Mouse (Mus musculus) kidney, postnatal 25 days (tissue): ENCODE measurements around the gene Rnf5.

Source experiments
- DNase-seq, 2 experiments: peaks; one replicate each; pipeline ENCODE4 v3.0.0; 2021; ENCODE audit warnings: mixed read lengths in 2 of 2

Rnf5 gene

GRCm38 (mm10) chr17:34604511-34605237 lies 1.2 kb upstream of the Rnf5 start:
- DNase-seq, result peak; percentile 69 to 92

GRCm38 (mm10) chr17:34604061-34604508 lies 595 bp upstream of the Rnf5 start, which contains the start of gene Agpat1:
TSS of gene Agpat1 (plus strand) at chr17:34604262.
- DNase-seq, result peak; percentile 99 to 100

GRCm38 (mm10) chr17:34601796-34602195 lies 1.7 kb downstream of the Rnf5 start:
- DNase-seq, result peak in 1 of 2 experiments; percentile 33

- DNase-seq, result peak in 1 of 2 experiments; percentile 34
Observed at GRCm38 (mm10) chr17:34599891-34600290, 3.6 kb downstream of the Rnf5 start.

DNA sequence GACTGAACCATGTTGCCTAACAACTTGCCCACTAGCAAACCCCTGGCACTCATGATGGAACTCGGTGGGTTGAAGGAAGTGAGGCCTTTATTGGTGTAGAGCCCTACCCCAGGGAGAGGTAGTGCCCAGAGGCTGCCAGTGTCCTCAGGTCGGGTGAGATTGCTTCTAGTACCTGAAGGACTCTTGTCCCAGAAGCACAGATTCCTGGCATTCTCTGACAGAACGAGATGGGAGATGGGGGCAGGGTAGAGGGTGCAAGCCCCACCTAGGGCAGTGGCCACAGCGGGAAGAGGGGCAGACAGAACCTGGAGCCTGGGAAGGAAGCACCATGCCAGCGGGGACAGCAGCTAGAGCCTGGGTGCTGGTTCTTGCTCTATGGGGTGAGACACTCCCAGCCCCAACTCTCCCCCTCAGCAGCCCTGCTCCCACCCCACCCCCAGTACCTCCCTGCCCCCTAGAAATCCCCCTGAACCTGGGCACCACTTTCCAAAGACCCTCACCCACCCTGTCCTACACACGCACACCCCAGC lies 5.9 kb downstream of the Rnf5 start, which contains the start of gene Ager:
Gene Ager, plus strand, starts transcription at position 297 of the 530 bp plus-strand sequence.
- DNase-seq, result peak in 1 of 2 experiments; percentile 36

- no peak for DNase-seq
Observed at GRCm38 (mm10) chr17:34596098-34596497, 7.4 kb downstream of the Rnf5 start.

DNA sequence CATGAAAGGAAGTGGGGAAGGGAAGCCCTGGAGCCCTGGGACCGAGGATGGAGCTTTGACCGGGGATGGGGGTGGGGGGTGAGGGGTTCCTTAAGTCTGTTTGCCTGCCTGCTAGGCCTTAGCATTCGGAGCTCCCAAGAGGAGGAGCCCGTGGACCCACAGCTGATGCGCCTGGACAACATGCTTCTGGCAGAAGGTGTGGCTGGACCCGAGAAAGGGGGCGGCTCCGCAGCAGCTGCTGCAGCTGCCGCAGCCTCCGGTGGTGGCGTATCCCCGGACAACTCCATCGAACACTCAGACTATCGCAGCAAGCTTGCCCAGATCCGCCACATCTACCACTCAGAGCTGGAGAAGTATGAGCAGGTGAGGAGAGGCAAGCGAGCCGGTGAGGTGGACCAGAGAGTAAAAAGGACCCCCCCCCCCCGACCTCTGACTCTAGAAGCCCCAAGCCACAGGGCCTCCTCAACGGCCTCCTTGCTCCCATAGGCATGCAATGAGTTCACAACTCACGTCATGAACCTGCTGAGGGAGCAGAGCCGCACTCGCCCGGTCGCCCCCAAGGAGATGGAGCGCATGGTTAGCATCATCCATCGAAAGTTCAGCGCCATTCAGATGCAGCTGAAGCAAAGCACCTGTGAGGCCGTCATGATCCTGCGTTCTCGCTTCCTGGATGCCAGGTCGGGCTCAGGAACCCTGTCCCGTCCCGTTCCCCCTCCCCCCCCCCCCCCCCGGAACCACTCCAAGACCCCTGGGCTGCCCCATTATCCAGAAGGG lies 9.6 kb downstream of the Rnf5 start:
- DNase-seq, result peak in 1 of 2 experiments; percentile 54

- peak; percentile 58 to 67 for DNase-seq
Observed at GRCm38 (mm10) chr17:34592581-34593549, 10.6 kb downstream of the Rnf5 start.

GRCm38 (mm10) chr17:34591994-34592375 lies 11.5 kb downstream of the Rnf5 start:
- DNase-seq, result peak; percentile 96 to 97

DNA sequence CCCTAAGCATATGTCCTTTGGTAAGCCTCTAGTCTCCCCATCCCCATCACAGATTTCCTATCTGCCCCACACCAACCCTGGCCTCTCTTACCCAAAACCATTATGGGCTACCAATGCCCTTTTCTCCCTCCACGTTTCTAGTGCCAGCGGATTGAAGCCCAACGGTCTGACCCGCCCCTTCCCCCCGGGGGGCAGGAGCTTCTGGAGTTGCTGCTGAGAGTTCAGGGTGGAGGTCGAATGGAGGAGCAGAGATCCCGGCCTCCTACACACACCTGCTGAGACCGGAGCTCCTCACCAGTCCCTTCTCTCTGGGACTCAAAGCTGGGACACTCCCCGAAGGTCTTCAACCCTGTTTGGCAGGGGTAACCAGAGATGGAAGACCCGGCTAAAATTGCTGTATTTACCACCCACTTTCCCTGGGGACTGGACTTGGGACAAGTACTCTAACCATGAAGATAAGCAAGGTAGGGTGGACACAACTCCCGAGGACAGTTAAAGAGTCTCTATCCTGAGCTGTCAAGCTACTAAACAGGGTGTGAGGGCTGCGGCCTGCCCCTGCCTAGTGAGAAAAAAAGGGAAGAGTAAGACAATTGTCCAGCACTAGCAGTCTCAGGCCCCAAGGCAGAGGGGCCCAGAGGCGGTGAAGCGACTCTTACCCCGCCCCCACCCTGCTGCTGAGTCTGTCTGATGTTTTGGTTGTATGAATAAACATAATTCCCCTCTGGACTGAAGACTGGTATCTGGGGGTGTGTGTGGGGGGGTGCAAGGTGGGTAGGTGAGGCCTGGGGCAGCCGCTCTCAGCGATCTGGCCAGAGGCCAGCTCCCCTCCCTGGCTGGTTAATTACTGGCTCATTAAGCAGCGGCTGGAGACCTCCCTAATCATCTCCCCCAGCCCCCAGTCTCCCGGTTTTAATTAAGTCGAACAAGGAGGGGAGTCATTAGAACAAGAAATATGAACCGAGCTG lies 12.2 kb downstream of the Rnf5 start, which contains the start of gene Pbx2:
Gene Pbx2, plus strand, starts transcription at position 238 of the 965 bp plus-strand sequence.
- peak in 1 of 2 experiments; percentile 75 for DNase-seq

DNA sequence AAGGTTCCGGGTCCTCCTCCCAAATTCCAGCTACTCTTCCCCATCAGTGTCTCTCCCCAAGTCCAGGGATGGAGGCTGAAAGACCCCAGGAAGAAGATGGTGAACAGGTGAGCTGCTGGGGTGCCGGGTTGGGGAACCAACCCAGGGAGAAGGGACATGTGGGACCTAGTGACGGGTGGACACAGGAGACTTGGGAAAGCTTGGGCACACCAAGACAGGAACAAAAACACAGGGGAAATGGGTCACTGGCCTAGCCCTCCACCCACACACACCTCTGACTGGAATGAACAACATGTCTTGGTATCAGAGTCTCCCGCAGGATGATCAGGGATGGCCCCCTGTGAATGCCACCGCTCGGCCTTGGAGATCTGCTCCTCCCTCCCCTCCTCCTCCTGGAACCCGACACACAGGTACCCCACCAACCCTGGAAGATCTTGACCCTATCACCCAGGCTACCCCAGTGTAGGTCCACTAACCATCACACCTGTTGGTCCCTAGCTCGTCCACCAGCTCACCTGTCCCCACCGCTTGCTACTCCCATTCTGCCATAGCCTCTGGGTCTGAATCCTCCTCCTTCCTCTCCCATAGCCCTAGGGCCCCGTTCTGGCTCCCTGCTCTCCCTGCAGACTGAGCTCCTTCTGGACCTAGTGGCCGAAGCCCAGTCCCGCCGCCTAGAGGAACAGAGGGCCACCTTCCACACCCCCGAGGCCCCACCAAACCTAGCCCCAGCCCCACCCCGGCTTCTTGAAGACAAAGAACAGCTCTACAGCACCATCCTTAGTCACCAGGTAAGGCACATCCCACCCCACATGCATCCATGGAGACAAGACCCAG lies 13.1 kb downstream of the Rnf5 start:
- DNase-seq, result peak in 1 of 2 experiments; percentile 52

GRCm38 (mm10) chr17:34589681-34590101 lies 13.8 kb downstream of the Rnf5 start, which contains the start of gene Gpsm3:
TSS of gene Gpsm3 (plus strand) at chr17:34589806.
- DNase-seq, result peak; percentile 63 to 82

DNA sequence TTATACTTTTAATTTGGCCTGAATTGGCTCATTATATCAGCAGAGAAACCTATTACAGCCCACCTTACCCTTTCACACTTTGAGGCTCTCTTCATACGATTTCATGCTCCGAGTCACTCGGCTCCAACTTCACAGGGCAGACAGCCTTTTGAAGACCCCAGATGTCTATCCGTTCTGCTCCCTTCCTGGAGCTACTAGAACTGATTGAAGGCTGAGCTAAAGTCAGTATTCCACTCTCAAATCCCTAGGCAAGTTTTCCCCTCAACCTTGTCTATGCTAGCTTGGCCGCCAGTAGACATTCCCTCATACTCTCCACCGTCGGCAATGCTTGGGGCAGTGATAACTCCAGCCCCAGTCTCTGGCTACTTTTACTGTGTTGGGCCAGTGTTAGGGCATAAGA lies 14.3 kb downstream of the Rnf5 start:
- DNase-seq, result peak in 1 of 2 experiments; percentile 31

GRCm38 (mm10) chr17:34588767-34589166 lies 14.7 kb downstream of the Rnf5 start:
- DNase-seq, result no peak

DNA sequence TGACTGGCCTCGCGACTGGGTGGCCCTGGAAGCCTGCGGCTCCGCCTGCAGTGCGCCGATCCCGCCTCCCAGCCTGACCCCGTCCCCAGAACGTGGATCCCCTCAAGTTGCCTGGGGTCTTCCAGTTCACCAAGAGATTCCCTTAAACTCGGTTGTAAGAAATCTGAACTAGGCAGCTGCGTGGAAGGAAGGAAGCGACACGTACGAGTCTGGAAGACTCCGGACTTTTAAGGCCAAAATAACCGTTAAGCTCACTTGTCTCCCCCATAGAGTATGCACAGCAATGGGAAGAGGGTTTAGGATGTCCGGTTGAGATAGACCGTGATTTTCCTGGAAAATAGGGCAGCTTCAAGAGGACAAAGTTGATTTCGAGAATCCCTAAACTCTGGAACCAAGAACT lies 15.7 kb downstream of the Rnf5 start:
- no peak for DNase-seq

DNA sequence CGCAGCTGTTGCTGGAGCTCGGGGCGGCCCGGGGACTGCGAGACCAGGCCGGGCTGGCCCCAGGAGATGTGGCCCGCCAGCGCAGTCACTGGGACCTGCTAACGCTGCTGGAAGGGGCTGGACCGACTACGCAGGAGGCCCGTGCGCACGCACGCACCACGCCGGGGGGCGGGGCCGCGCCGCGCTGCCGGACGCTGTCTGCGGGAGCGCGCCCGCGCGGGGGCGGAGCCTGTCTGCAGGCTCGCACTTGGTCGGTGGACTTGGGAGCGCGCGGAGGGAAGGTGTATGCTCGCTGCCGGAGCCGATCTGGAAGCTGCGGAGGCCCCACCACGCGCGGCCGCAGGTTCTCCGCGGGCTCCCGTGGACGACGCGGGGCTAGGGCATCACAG lies 16.1 kb downstream of the Rnf5 start:
- peak; percentile 97 to 99 for DNase-seq

DNA sequence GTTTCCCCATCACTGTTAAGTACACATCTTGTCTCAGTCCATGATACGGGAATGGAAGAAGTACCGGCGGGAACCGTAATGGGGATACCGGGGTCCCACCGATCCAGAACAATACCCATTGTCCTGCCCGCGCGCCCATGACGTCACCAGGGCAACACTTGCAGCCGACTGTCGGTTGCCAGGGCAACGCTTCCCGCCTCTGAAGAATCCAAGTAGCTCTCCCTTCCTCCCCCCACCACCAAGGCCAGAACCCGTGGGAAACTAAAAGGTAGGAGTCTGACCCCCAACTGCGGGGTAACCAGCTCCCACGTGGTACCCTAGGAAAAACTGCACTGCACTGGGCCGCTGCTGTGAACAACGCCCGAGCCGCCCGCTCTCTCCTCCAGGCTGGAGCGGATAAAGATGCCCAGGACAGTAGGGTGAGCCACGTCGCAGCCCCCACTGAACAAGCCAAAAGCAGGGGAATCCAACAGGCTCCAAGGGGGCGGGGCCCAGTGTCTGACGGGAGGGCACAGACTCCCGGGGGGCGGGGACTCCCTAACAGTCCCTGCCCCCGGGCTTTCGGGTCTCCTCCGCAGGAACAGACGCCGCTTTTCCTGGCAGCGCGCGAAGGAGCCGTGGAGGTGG lies 16.6 kb downstream of the Rnf5 start:
- DNase-seq, result peak; percentile 93 to 94

DNA sequence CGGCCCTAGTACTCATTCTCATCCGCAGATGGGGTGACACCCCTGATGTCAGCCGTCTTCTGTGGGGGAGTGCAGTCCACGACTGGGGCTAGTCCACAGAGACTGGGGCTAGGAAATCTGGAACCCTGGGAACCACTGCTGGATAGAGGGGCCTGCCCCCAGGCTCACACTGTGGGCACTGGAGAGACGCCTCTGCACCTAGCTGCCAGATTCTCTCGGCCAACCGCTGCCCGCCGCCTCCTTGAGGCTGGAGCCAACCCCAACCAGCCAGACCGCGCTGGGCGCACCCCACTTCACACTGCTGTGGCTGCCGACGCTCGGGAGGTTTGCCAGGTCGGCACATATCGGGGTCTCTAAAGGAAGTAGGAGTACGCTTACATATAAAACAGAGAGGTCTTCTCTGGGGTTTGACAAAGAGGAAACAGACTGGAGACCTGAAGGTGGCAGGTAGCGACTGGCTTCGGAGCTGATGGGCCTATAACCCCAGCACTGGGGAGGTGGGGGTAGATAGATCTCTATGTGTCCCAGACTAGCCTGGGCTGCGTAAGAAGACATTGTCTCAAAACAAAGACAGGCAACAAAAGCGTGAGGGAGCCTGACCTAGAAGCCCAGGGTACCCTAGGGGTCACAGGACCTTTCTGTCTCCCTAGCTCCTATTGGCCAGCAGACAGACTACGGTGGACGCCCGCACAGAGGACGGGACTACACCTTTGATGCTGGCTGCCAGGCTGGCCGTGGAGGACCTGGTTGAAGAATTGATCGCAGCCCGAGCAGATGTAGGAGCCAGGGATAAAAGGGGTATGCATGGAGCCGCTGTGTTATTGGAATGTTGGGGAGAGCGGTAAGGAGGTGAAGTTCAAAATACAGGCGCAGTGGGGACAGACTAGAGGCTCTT lies 17.4 kb downstream of the Rnf5 start:
- DNase-seq, result peak in 1 of 2 experiments; percentile 41
